Mouse (Mus musculus) thymus, adult 2 months (tissue): ENCODE measurements around the gene Uba52.

Experiments used
- CTCF ChIP-seq: fragments of 200-500 bp; IDR thresholded peaks from 2 replicates; pipeline ENCODE4 v1.5.1; 2012; ENCODE audit warnings: mild to moderate bottlenecking, control low read depth, low read length, moderate library complexity, borderline replicate concordance; ENCODE audit not compliant: control insufficient read depth, poor library complexity, insufficient read depth; ENCODE audit errors: extremely low read depth
- POLR2A ChIP-seq: fragments of 200-500 bp; IDR thresholded peaks from 2 replicates; pipeline ENCODE4 v1.6.1; 2012; ENCODE audit warnings: mild to moderate bottlenecking, low read length, control low read depth, moderate library complexity; ENCODE audit not compliant: control insufficient read depth, poor library complexity, insufficient read depth; ENCODE audit errors: extremely low read depth

DNA sequence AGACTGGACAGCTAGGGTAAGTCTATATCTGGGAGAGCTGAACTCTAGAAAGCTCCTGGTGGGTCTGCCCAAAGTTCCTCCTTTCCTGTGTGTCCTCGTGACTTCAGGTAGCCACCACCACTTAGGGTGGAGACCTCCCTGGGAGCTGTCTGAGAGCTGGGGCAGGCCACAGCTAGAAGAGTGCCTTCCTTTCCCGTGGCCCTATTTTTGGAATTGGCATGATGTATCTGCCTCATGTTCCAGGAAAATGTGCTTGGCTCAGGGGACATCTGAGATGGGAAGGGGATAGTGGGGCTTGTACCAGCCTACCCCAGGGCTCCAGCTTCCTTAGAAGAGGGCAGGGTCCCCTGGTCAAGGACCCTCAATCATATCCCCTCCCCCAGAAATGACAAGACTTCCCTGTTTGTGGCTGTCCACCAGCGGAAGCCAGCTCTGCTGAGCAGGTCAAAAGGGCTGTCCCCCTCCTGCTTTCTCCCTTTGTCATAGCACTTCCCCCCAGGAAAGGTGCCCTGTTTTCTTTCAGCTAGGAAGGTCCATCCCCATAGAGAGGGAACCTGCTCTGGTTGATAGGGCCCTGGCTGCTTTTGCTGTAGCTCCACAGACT lies 41.1 kb upstream of the Uba52 start:
- no peak for TF ChIP-seq CTCF
- TF ChIP-seq POLR2A, result no peak
